Mouse (Mus musculus) adrenal gland, adult (tissue): ENCODE results near the gene Ercc6l.

ENCODE experiments used
- DNase-seq, 2 experiments: peaks; one replicate each; pipeline ENCODE4 v3.0.0; 2022 to 2023; ENCODE audit warnings: low spot score in 1 of 2; ENCODE audit not compliant: inconsistent age in 2 of 2

Ercc6l gene

DNA sequence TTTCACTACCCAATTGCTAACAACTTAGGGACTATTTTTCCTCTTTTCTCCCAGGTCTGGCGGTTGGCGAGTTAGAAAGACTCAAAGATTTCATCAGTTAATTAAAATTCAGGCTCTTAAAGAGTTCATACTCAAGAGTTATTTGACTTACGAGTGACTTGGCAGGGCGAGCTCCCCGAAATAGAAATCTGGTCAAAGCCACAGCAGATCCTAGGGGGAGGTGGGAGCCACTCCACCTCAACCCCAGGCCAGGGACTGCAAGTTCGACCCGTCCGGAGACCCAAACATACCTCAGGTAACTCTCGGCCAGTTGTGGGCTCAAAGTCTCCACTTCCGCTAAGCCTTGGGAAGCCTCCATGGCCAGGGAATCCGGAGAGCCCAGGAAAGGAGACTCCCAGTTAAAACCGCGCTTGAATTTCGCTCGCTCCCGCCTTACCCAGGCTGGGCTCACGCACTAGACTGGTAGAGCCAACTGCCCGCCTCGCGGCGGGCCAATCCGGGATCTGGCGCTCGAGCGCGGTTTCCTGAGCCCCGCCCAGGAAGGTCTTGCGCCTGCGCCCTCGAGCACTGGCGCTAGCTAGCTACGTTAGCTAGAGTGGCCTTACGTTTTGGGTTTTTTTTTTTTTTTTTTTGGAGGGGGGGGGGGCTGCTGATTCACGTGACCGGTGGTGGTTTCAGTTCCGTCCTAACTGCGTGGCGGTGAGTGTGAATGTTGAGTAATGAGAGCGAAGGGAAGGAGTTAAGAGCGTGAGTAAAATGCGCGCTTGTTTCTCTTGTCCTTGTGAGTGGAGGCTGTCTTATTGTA, at the start of gene Ercc6l:
Gene Ercc6l, minus strand, starts transcription at position 474 of the 805 bp plus-strand sequence.
- peak; percentile 93 to 94 for DNase-seq

DNA sequence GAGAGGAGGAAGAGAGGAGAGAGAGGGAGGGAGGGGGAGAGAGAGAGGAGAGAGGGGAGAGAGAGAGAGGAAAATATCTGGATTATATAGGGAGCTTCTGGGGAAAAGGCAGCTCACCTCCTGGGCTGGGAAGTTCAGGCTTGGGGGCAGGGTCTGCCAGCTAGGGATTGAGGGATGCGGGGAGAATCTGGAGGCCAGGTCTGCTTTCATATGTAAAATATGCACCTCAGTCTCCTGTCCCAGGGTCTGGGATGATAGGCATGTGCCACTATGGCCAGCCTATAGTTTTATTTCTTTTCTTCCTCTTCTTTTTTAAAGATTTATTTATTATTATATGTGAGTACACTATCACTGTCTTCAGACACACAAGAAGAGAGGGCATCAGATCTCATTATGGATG, 33.9 kb upstream of the Ercc6l start:
- no peak for DNase-seq

DNA sequence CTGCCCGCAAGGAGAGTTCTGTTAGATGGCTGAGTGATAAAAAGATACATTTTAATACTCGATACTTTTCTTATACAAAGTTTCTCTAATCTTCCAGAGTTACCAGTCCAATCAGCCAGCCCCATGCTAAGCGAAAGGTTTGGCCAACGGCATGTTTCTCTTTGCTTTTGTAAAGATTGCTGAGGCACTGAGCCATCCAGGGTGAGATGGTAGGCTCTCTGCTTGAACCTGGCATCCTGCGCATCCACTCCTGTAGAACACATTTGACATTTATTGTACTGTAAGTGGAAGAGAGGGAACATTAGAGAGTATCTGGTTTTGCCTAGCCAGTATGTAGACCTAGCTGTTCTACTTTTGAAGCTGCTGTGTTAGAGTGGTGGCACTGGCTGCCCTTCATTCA, 32.7 kb upstream of the Ercc6l start:
- DNase-seq, result no peak

DNA sequence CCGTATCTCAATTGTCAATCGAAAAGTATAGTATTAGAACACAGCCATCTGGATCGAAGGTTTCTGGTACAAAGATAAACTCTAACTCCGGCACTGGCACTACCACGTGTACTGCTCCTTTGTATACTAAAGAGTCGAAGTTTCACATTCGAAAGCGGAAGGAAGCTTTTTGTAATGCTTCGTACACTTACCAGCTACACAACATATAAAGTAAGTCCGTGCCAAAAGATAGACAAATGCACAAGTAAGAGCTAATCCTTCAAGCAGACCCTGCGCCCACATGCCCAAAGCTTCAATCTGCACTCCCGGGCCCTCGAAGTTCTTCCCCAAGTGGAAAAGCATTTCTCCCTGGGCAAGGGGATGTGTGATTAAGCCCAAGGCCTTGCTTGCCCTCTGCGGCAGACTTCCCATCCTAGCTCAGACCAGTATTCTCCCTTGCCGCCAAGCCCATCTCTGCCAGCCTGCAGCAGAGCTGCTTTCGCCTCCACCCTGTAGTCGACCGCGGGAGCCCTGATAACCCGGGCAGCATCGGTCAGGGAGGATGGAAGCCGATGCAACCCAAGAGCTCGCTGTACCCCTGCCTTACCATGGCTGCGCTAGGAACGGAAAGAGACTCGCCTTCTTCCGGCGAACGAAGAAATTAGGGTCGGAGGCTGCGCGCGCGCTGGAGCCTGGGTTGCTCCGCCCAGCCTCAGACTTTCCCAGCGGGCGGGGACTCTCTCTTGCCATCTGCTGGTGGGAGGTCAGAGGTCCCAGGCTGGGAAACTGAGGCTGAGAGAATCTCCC, 32.0 kb upstream of the Ercc6l start, which contains the start of gene Rps4x:
Gene Rps4x, minus strand, starts transcription at position 683 of the 786 bp plus-strand sequence.
- peak; percentile 82 to 94 for DNase-seq

DNA sequence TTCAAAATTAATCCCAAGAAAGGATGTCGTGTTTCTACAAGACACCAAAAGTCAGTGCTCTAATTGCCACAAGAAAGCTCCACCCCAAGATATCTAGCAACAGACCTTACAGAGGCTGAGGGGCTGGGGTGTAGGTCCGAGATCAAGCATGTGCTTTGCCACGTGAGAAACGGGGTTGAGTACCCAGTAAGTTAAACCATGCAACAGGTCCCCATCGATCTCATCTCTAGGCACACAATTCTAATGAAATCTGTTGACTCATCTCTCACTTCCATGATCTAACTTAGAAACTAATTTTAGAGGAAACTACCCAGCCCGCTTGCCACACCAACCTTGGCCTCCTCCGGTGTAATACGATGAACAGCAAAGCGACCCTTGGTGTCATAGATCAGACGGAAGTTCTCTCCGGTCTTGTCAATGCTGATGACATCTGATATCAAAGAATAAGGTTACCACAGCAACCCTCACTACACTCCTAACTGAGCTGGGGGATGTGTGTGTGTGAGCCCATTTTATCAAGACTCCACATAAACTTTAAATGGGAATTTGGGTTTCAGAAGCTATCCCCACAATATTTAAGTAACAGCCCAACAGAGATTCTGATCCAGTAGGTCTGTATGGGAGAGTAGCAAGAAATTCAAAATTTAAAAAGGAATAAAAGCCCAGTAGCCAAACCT, 30.3 kb upstream of the Ercc6l start:
- DNase-seq, result peak in 1 of 2 experiments; percentile 50

DNA sequence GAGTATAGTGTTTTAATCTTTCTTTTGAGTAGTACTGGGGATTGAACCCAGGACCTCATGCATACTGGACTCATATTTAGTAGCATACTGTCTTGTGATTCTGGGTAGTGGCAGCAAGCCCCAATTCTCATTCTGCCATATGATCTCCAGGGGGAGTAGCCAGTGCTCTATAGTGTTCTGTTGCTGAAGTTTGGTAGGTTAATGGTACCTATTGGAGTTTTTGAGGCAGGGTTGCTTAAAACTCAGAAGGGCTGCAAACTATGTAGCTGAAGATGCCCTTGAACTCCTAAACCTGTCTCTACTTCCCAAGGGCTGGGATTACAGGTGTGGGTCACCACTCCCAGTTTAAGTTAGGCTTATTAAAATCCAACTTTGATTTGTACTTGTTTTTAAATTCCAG, 25.7 kb upstream of the Ercc6l start:
- DNase-seq, result no peak

DNA sequence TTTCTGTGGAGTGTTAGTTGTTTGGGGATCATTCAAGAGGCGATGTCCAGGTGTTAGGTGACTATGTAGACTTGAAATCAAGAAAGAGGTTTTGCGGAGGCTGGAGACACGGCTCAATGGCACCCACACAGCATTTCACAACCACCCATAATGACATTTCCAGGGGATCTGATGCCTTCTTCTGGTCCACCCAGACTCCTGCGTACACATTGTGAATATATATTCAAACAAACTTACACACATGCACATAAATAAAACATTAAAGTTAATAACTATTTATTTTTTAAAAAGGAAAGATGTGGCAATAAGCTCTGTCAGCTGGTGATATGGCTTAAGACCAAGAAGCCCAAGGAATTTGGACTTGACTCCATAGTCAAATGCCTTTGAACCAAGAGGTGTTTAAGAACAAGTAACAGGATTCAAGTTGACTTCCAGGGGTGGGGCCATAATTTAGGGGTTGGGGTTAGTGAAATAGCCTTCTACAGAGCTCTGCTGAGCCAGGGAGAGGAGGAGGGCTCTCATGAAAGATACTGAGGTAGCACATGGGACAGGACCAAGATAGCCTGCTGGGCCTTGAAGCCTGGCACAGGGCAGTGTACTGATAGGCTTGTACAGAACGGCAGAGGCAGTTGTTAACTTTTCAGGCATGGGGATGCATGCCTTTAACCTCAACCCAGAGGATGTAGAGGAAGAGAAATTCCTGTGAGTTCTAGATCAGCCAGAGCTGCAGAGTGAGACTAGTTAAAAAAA, 18.8 kb upstream of the Ercc6l start:
- DNase-seq, result no peak

DNA sequence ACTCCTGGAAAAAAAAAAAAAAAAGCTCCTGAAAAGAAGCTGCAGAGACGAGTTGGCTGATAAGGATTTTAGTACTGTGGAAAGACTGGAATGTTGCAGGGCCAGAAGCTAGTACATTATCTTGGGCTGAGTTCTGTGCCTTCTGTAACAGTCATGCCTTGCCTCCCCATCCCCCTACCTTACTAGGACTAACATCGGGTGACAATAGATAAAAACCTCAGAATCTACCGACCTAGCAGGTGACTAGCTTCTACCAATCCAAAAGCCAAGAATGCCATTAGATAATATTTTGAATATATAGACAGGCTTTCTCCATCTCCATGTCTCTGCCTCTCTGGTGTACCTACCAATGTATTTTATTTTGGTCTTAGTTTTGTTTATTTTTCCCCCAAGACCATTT, 14.0 kb upstream of the Ercc6l start:
- DNase-seq, result no peak

DNA sequence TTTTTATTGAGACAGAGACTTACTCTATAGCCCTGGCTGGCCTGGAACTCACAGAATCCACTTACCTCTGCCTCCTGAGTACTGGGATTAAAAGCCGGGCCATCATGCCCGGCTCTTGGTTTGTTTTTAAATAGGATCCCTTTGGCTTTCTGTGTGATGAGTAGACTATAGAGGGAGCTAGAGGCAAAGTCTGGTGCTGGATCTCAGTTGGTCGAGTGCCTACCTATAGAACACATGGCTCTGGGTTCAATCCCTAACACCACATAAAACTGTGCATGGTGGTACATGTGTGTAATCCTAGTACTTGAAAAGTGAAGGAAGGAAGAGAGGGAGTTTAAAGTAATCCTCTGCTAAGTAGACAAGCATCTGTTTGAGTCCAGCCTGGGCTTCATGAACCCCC, 13.2 kb upstream of the Ercc6l start:
- DNase-seq, result no peak

DNA sequence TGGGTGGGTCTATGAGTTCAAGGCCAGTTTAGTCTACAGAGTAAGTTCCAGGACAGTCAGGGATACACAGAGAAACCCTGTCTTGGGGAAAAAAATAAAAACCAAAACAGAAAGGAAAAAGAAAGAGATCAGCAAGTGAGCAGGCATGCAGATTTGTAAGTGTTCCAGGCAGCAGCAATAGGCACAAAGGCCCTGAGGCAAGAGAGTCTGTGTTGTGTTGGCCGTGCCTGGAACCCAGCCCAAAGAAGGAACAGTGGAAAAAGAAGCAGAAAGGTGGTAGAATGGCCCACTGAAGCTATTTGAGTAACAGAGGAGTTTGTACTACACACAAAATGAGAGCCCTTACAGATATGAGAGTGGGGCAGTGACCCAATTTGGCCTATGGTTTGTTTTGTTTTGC, 12.8 kb upstream of the Ercc6l start:
- no peak for DNase-seq

DNA sequence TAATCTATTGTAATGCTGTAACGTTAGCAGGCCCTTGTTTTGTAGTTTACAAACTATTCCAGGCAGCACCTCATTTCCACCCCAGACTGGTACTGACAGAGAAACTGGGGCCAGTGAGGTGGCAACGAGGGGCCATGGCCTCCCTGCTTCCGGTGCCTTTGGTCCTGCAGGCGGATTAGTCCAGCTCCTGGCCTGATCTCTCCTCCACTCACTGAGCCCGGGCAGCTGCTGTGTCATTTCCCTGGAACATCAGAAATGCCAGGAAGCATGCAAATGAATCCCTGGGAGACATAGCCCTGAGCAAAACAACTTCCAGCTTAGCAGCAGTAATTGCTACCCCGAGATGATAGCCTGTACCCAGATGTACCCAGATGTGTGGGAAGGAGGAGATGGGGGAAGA, 10.1 kb upstream of the Ercc6l start:
- DNase-seq, result no peak

DNA sequence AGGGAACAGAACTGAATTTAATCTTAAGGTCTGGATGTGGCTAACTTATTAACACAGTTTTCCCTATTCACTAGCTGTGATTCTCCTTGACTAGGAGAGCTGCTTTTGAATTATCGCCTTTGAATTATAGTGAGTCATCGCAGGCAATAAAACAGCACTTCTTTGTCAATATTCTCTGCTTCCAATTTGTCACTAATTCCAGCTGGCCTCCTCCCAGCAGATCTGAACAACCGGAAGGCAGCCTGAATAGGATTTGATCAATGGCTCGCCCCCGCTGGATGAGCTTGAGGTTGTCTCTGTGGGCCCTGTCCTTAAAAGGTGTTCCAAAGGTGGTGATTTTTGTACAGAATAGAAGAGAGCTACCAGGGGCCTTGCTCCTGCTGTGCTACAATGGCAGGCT, 9.6 kb upstream of the Ercc6l start:
- peak in 1 of 2 experiments; percentile 48 for DNase-seq

DNA sequence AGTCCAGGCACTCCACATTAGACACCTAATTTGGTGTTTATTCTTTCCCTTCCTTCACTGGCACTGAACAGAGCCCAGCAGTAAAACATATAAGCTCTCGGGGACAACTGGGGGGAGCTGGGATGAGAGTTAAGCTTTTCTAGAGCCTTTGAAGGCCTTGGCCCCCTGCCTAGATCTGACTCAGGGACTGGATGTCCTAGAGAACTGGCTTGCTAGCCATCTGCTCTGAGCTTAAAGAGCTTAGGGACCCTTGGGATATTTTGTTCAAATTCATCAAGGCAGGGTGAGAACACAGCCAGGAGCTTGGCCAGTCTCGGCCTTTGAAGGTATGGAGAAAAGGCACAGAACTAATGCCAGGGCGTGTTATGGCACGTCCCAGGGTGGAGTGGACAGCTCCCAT, 6.6 kb upstream of the Ercc6l start:
- DNase-seq, result peak; percentile 79 to 84

DNA sequence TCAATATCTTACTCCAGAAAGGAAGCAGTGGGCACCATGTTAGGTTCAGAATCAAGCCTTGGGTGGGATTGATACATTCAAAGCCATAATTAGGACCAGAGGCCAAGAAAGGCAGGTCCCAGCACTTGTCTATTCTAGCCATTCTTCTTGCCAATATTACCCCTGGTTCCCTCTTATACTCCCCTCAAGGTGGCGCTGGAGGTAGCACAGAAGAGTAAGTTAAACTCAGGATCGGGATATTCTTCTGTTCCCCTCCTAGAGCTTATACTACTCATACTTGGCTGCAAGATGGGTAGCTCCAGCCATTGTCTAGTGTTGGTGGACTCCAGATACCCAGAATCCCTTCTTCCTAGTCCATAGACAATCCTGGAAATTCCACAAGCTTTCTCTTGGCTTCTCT, 6.2 kb upstream of the Ercc6l start:
- DNase-seq, result peak in 1 of 2 experiments; percentile 40

DNA sequence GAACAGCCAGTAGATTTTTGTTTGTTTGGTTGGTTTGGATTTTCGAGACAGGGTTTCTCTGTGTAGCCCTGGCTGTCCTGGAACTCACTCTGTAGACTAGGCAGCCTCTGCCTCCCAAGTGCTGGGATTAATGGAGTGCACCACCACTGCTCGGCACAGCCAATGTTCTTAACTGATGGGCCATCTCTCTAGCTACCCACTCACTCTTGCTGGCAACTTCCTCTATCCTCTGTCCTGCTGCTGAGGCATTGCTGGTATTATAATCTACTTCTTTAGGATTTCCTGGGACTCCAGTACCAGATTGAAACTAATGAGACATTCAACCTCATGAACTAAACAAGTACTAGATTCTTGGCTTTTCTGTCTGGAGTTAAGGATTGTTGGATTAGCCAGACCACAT, 3.6 kb upstream of the Ercc6l start:
- DNase-seq, result no peak

DNA sequence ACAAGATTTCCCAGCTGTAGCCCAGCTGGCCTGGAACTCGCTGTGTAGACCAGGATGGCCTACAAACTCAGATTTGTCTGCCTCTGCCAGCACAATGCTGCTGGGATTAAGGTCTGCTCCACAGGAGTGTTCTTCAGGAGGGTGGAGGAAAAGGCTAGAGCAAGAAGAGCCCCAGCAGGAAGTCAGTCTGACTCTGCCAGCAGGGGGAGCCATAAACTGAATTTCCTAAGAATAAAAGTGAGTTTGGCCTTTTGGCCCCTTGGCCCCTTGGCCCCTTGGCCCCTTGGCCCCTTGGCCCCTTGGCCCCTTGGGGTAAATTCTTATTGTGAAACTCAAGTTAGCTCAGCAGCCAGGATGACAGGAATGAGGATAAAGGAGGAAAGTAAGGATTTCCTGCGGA, 2.9 kb upstream of the Ercc6l start:
- DNase-seq, result peak; percentile 26 to 70

DNA sequence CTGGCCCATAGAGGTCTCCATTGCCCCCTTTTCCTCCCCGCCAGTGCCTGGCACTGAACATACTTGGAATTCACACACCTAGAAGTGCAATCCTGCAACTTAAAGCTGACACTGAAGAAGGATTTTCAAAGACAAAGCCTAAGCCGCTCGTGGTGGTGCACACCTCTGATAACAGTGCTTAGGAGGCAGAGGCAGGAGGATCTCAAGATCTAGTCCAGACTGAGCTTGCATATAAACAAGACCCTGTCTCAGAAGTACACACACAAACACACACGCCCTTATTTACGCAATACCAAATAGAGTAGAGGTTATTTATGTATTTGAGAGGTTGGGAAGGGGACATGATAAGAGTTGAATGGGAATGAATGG, 516 bp upstream of the Ercc6l start:
- no peak for DNase-seq

DNA sequence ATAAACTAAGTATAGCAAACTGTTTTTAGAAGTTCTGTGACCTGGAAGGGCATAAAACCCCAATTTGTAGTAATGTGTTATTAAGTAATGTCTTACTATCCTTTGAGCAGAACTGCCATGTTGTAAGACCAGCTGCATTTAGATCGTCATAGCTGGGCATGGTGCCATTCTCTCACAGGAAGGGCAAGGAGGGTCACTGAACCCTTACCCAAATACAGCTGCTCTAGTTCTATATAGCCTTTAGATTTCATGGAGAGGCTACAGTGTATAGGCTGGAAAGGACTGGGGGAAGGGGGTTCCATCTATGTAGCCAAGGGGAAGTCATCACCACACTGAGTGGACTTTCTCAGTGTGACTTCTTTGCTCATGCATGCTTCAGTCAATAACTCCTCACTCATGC, 15.7 kb downstream of the Ercc6l start:
- no peak for DNase-seq

DNA sequence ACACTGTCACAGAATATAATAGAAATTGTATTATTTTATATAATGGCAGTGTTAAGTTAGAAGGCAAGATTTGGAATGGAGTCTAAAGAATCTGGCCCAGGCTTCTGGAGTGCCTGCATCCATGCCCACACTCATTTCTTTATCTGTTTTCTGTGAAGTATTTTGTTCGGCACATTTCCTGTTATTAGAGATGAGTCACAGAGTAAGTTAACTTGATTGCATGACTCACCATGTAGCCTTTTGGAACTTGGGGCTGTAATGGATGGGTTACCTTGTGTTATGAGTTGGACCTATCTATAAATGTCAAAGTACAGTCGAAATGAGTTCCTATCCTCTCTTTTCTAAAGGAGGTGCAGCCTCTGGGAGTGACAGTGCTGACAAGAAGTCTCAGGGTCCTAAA, 35.6 kb downstream of the Ercc6l start:
- DNase-seq, result peak in 1 of 2 experiments; percentile 49

DNA sequence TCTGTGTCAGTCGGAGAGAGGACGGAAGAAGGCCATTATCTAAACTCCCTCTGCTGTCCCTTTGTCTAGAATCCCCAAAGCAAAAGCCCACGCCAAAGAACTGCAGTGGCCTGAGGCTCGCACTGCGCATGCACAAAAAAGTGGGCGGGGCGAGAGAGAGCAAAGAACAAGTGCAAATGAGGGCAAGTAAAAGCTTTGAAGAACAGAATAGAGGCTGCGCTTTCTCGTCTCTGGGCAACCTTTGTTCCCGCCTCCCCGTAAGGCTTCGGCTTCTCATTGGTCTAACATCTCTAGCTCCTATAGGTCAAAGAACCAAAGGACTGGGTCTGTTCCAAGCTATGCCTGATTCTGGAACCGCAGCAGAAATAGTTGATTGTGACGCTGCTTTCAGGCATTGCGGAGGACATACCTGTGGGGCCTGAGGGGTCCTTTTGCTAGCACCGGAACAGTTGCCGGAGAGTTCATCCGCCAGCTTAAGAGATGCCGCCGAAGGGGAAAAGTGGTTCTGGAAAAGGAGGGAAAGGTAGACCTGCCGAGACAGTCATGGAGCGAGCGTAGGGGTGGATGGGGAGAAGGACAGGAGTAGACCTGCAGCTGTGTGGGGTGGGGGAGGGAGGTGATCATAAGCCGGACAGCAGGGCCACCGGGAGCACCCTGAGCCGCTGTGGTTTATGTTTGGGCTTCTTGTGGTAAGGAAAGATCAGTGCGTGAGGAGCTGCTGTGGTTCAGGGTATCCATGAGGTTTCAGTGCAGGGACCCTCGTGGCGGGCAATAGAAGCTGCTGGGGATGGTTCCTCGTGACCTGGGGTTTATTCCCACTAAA, 37.6 kb downstream of the Ercc6l start, which contains the start of gene Pin4:
Gene Pin4, plus strand, starts transcription at position 406 of the 823 bp plus-strand sequence.
- peak; percentile 93 to 96 for DNase-seq
